Mouse (Mus musculus) stomach, embryonic 14.5 days (tissue): ENCODE measurements around the gene Gm3415. TPM values are rescaled to one million over a fixed set of nuclear protein-coding genes. Genes with fewer than 3 reads are reported as not detected.

ENCODE experiments used
- ATAC-seq: fragments of 200-750 bp; cut with Nextera tagmentation; 2 replicates; pipeline ENCODE4 v1.8.0; 2017; ENCODE audit warnings: low read depth, moderate TSS enrichment; ENCODE audit not compliant: insufficient number of reproducible peaks, insufficient read depth, low FRiP score
- H3K27ac ChIP-seq: fragments of 300-500 bp; sonication (generic); 2 replicates; pipeline ENCODE4 v1.5.1; 2014; ENCODE audit warnings: mild to moderate bottlenecking, low read length, moderate library complexity, mixed read lengths
- H3K27me3 ChIP-seq: fragments of 300-500 bp; sonication (generic); 2 replicates; pipeline ENCODE4 v1.6.1; 2014; ENCODE audit warnings: low read length, control low read depth, mixed read lengths; ENCODE audit not compliant: control insufficient read depth, insufficient read depth
- H3K36me3 ChIP-seq: fragments of 300-500 bp; sonication (generic); 2 replicates; pipeline ENCODE4 v1.6.1; 2014; ENCODE audit warnings: mild to moderate bottlenecking, control low read depth, low read length, moderate library complexity, mixed read lengths; ENCODE audit not compliant: control insufficient read depth, insufficient read depth
- H3K4me1 ChIP-seq: fragments of 300-500 bp; sonication (generic); 2 replicates; pipeline ENCODE4 v1.6.1; 2014; ENCODE audit warnings: low read length, control low read depth, mixed read lengths; ENCODE audit not compliant: control insufficient read depth, insufficient read depth
- H3K4me2 ChIP-seq: fragments of 300-500 bp; sonication (generic); replicated peaks from 2 replicates; pipeline ENCODE4 v1.6.1; 2014; ENCODE audit warnings: low read depth, low read length, control low read depth
- H3K4me3 ChIP-seq: fragments of 300-500 bp; sonication (generic); 2 replicates; pipeline ENCODE4 v1.5.1; 2014; ENCODE audit warnings: low read depth, low read length, control low read depth
- H3K9ac ChIP-seq: fragments of 300-500 bp; sonication (generic); replicated peaks from 2 replicates; pipeline ENCODE4 v1.6.1; 2014; ENCODE audit warnings: low read depth, mild to moderate bottlenecking, control low read depth, low read length, moderate library complexity, mixed read lengths
- H3K9me3 ChIP-seq: fragments of 300-500 bp; sonication (generic); 2 replicates; pipeline ENCODE4 v1.6.1; 2016; ENCODE audit warnings: low read depth, low read length, control low read depth; ENCODE audit not compliant: control insufficient read depth
- WGBS: fragments of 180-500 bp; shearing (Covaris S2); extraction: QIAGEN DNeasy Blood & Tissue Kit; methylation state at CpG from one replicate; pipeline ENCODE4 v1.1.7; 2014; 5-methylcytosine and 5-hydroxymethylcytosine counted together
- polyA plus RNA-seq: library from polyadenylated mRNA; unstranded; fragments of >200 nt; fragmentation: Nextera tagmentation; extraction: Ambion mirVana; gene quantifications from 2 replicates; pipeline ENCODE4 v1.2.1, GENCODE M21; 2014

Gene Gm3415
- polyA plus RNA-seq, 1 experiment from 2014 or later: not detected

- WGBS: 68% methylated on average over 5 of the region's 5 CpGs
Observed at GRCm38 (mm10) chr5:146607816-146608215, 51.9 kb downstream of the Gm3415 start.

More at GRCm38 (mm10) chr5:146607816-146608215, 51.9 kb downstream of the Gm3415 start:
- no peak overlapping the region for H3K9ac ChIP-seq
- no peak overlapping the region for H3K27ac ChIP-seq
- 0 out of 2 replicates have a peak, but pooled peaks cover 4% of the 10 kb centered on the region for H3K4me1 ChIP-seq
- ATAC-seq: no peak
- H3K4me2 ChIP-seq: no peak overlapping the region
- H3K27me3 ChIP-seq: no peaks in the 10 kb centered on the region
- H3K9me3 ChIP-seq: no peaks in the 10 kb centered on the region
- H3K36me3 ChIP-seq: no peaks in the 10 kb centered on the region
- H3K4me3 ChIP-seq: no peak overlapping the region

Other genes with a start within 250 kb of the Gm3415 start
- gene Wasf3, start 171.2 kb upstream of the Gm3415 start, polyA plus RNA-seq: 1.8 and 2.0 TPM in 2 replicates
- gene Gm6408, start 74.2 kb upstream of the Gm3415 start, polyA plus RNA-seq: not detected in 2 replicates
- not detected in 2 replicates for gene Gm6370, start 64.8 kb upstream of the Gm3415 start, polyA plus RNA-seq
- not detected in 2 replicates for gene 4930449I24Rik, start 53.7 kb upstream of the Gm3415 start, polyA plus RNA-seq
- gene Gm3402, start 42.0 kb upstream of the Gm3415 start, polyA plus RNA-seq: not detected in 2 replicates
- gene Gm3404, start 30.3 kb upstream of the Gm3415 start, polyA plus RNA-seq: not detected in 2 replicates
- not detected in 2 replicates for gene Gm3409, start 18.5 kb upstream of the Gm3415 start, polyA plus RNA-seq
- not detected in 2 replicates for gene Gpr12, start 29.1 kb downstream of the Gm3415 start, polyA plus RNA-seq
- 12.8 and 13.1 TPM in 2 replicates for gene Usp12, start 238.9 kb downstream of the Gm3415 start, polyA plus RNA-seq